Mouse (Mus musculus) myocyte (in vitro differentiated cells): ENCODE measurements around the gene H2-Ob.

Experiments used
- POLR2A ChIP-seq: IDR thresholded peaks from one replicate; pipeline ENCODE4 v1.6.1; 2011; ENCODE audit warnings: low read depth, mild to moderate bottlenecking, control low read depth, moderate library complexity; ENCODE audit not compliant: insufficient read length
- TCF12 ChIP-seq: IDR thresholded peaks from one replicate; pipeline ENCODE4 v1.6.1; 2011; ENCODE audit warnings: mild to moderate bottlenecking, control low read depth; ENCODE audit not compliant: poor library complexity, insufficient read depth, severe bottlenecking
- USF1 ChIP-seq: IDR thresholded peaks from one replicate; pipeline ENCODE4 v1.6.1; 2011; ENCODE audit warnings: low read depth, mild to moderate bottlenecking, control low read depth, moderate library complexity

DNA sequence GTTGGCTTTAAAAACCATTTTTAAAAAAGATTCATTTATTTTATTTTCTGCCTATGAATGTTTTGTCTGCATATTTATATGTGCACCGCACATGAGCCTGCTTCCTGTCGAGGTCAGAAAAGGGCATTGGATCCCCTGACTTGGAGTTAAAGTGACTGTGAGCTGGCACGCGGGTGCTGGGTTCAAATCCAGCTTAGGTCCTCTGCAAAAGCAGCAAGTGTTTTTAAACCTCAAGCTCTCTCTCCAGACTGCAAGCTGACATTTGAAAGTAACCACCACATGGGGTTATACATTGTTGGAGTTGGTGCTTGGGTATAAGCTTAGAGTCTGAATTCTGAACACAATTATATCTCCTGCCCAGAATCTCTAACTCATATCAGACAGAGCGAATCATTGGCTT lies 20.7 kb upstream of the H2-Ob start:
- TF ChIP-seq USF1: no peak
- no peak for TF ChIP-seq POLR2A
- no peak for TF ChIP-seq TCF12
